Comparison of ENCODE assay signal across 26 mouse cellular contexts in the genomic region with DNA sequence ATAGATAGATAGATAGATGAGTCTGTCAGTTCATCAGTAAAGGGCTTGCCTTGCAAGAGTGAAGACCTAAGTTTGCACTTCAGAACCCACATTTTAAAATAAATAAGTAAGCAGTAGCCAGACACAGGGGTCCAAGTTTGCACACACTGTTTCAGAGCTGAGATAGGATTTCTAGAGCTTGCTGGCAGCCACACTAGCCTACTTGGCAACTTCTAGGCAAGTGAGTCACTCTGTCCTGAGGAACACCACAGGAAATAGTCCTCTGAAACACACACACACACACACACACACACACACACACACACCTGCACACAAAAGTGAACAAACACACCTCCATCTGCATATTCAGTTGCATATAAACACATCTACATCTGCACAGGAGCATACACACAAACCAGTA.
"Had no signal": no experiment of that assay in that cellular context is flagged by ENCODE, and none has a peak within 500 bp of the region (broad histone marks: within the 10 kb centered on the region; RNA-seq: fewer than 3 reads in every experiment).

No protein-coding gene starts in this region.

- H3K27ac ChIP-seq: heart, adult 2 months; heart, embryonic 13.5 days; heart, embryonic 15.5 days; hindbrain, embryonic 14.5 days; intestine, embryonic 15.5 days; kidney, embryonic 15.5 days; kidney, postnatal 0 days; limb, embryonic 13.5 days; limb, embryonic 15.5 days; liver, embryonic 12.5 days; liver, embryonic 14.5 days had no signal

- H3K4me3 ChIP-seq: heart, adult 2 months; heart, embryonic 13.5 days; heart, embryonic 15.5 days; intestine, embryonic 15.5 days; kidney, embryonic 15.5 days; limb, embryonic 13.5 days; limb, embryonic 15.5 days; liver, embryonic 12.5 days had no signal

- ATAC-seq: hindbrain, embryonic 16.5 days; inflammation-experienced regulatory T-cells, adult 6 months; intestine, embryonic 15.5 days; intestine, postnatal 0 days; liver, embryonic 12.5 days had no signal

- DNase-seq: gastrocnemius, postnatal 10 days; gastrocnemius, postnatal 25 days; heart, adult 11 months; heart, adult 2 months; heart, postnatal 14 days; heart, postnatal 36 days; kidney, adult 2 months; kidney, adult 9 months; kidney, postnatal 14 days; kidney, postnatal 36 days; left cerebral cortex, postnatal 4 days; lung, adult 18-20 months had no signal

- H3K9ac ChIP-seq: heart, embryonic 13.5 days; heart, embryonic 15.5 days; hindbrain, embryonic 14.5 days; intestine, embryonic 15.5 days; kidney, embryonic 15.5 days; limb, embryonic 13.5 days; limb, embryonic 15.5 days; liver, embryonic 12.5 days; liver, embryonic 14.5 days had no signal

- H3K4me2 ChIP-seq: heart, embryonic 11.5 days; heart, embryonic 13.5 days; heart, embryonic 15.5 days; hindbrain, embryonic 14.5 days; intestine, embryonic 15.5 days; kidney, embryonic 15.5 days; limb, embryonic 13.5 days; limb, embryonic 15.5 days; liver, embryonic 12.5 days had no signal

- H3K9me3 ChIP-seq: heart, embryonic 13.5 days; heart, embryonic 15.5 days; intestine, embryonic 15.5 days; kidney, embryonic 15.5 days; limb, embryonic 13.5 days; limb, embryonic 15.5 days; liver, embryonic 12.5 days had no signal

- H3K27me3 ChIP-seq: heart, embryonic 13.5 days; heart, embryonic 15.5 days; intestine, embryonic 15.5 days; kidney, embryonic 15.5 days; limb, embryonic 13.5 days; limb, embryonic 15.5 days; liver, embryonic 12.5 days had no signal

- H3K36me3 ChIP-seq: heart, embryonic 13.5 days; heart, embryonic 15.5 days; intestine, embryonic 15.5 days; kidney, embryonic 15.5 days; limb, embryonic 13.5 days; limb, embryonic 15.5 days; liver, embryonic 12.5 days had no signal
